Mouse (Mus musculus) spleen, adult 2 months (tissue): ENCODE measurements around the gene Actr8.

Experiments
- CTCF ChIP-seq: fragments of 200-500 bp; IDR thresholded peaks from 2 replicates; pipeline ENCODE4 v1.5.1; 2011; ENCODE audit warnings: mild to moderate bottlenecking, inconsistent platforms; ENCODE audit not compliant: insufficient read depth, insufficient read length, insufficient replicate concordance; ENCODE audit errors: extremely low read depth
- POLR2A ChIP-seq: fragments of 200-500 bp; IDR thresholded peaks from 2 replicates; pipeline ENCODE4 v1.6.1; 2011; ENCODE audit warnings: low read depth, low read length, inconsistent platforms

DNA sequence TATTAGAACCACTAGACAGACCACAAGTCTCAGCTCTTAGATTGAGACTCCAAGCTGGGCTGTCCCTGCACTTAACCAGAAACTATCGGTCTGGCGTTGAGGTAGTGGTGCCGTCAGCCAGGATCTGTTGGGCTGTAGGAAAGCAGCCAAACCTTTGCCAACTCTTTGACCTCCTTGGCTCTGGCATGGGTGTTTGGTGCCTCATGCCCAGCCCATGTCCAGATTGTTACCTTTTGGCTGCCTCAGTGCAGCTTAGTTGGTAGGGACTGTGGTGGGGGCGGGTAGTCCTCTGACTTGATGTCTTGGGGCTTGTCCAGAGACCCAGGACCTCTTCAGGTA, 40.3 kb downstream of the Actr8 start:
- TF ChIP-seq POLR2A, result no peak
- TF ChIP-seq CTCF, result no peak
